Mouse (Mus musculus) right cerebral cortex, adult 2 months (tissue): Measurements from ENCODE around the gene Mab21l1.

ENCODE experiments used
- DNase-seq, 2 experiments: peaks; one replicate each; pipeline ENCODE4 v3.0.0; 2021 to 2022; ENCODE audit warnings: low spot score in 2 of 2

Gene Mab21l1

DNA sequence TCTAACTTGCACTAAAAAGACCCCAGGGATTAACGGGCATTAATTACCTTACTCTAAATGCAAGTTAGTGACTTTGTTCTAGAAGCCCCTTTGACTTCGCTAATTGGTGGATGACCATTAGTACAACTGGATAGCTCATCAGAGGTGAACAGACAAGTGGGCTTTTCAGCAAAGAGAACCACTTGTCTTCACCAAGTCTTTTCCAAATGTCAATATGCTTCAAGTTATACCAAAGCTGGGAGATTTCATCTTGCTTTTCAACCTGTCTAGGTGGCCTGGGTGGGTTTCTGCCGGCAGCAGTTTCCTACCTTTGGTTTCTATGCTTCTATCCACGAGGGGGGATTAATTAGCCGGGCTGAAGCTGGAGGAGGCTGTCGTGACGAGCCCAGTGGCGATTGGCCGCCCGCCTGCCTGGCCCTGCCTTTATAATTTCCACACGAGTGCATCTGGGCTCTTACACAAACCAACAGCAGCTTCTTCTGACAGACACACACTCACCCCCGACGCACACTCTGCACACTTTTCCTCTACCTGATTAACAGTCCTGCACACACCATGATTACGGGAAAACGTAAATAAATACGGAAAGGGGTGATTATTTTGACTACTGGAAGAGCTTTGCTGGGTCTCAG, at the start of gene Mab21l1:
Gene Mab21l1, plus strand, starts transcription at position 455 of the 632 bp plus-strand sequence.
- DNase-seq, result no peak

DNA sequence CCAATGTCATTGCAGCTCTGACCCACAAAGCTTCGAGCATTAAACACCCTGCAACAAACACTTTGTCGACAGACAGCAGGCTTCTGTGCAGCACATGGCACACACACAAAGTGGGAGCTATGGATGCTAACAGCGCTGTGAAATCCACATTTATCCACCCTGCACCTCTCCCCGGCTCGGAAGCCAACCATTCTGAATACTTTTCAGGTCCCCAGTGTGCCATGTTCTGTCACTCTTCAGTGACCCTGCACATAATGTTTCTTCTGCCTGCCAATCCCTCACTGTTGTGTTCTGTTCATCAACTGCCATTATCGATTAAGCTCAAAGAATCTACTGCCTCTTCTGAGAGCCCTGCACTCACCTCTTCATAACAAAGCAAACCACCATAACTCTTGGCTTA, 48.6 kb upstream of the Mab21l1 start:
- DNase-seq, result no peak

DNA sequence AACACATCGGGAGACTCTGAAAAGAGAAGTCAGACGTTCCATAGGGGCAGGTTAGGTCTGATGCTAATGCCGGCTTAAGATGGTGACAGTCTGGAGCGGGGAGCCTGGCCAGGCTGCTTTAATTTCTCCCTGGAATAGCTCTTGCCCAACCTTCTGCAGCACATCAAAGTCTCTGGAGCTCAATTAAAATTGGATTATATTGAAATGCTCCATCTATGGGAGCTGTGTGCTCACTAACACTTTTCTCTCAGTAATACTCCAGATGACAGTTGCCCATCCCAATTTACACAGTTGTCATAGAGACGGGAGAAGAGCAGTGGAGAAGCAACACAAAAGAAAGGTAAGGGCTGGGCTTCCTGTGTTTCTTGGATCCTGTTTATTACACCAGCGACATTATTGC, 40.9 kb upstream of the Mab21l1 start:
- DNase-seq, result no peak

DNA sequence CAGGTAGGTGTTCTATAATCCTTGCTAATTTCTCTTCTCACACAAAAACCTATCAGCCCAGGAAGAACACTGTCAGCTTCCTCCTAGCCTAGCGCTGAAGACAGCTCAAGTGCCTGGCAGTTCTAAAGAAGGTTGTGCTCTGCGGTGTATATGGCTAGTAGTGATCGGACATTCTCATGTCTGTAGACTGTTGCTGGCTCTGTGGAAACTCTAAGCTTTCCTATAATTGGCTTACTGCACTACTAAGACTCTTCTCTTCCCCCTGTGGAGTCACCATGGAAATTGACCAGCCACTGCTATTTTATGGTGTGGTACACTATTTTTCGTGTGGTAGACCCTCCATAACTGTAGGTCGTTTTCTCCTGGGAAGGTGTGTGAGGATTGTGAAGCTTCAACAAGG, 40.1 kb upstream of the Mab21l1 start:
- no peak for DNase-seq

DNA sequence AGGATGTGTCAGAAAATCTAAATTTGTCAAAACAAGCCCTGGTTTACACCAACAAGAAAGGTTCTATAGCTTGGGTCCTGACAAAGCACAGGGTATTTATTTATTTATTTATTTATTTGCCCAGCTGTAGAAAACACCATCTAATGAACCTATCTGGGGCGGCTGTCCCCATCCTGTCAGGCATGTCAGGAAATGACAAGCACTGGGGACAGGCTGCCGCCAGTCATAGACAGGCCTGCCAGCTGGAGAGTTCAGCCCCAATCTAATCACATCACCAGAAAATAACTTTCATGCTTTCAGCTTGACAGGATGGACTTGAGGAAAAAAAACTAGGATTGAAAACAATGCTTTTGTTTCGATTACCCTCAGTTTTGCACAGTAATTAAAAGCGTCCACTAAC, 39.7 kb upstream of the Mab21l1 start:
- DNase-seq, result no peak

DNA sequence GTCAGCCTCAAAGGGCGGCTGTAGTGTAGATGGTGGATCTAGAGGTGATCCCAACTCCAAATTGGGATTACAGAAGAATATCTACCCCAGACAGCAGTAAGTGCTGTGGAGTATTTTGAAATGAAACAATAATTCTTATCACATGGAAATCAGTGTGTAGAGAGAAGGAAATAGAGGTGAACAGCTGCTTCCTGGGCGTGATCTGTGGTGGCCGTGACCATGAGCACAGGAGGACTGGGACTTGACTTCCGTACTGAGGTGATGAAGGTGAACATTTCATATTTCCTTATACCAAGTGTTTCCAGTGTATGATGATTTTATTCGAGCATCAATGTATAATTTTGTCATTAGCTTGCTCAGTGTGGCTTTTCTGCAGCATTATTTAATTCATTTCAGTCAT, 38.4 kb upstream of the Mab21l1 start:
- no peak for DNase-seq

DNA sequence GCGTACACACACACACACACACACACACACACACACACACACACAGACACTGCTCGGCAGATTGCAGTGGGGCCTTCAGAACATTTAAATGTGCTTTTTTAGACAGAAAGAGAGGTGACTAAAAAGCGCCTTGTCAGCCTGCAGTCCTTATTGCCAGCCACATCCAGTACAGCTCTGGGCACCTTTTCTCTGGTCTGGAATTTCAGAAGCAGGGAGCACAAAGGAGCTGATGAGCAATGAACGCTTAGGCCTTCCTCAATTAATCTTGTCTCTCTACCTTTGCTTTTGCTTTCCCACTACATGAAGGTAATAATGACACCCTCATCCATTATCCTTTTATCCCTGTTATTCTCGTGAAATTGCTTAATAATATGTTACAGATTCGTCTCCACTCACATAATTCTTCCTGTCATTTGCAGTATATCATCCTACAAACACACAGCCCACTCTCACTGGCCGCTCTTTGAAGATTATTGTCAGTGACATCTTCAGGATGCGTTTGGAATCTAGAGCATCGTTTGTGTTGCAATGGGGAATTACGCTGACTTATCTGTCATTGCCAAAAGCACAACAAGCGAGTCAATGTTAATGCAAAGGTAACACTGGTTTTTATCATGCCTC, 31.8 kb upstream of the Mab21l1 start:
- no peak for DNase-seq

DNA sequence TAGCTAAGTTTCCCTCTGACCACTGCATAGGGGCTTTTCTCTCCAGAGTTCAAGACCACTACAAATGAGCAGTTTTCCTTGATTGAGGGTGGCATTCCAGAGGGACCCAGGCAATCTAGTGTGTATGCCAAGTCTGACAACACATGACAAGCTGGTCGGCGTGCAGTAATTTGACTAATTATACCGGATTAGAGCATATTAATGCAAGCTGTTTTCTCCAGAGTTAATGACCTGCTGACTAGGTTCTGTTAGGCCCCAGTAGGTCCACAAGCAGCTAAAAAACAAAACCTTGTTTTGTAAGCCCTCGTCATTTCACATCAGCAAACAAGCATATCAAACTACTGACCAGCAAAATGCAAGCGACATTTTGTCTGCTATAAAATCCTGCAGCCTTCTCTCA, 30.9 kb upstream of the Mab21l1 start:
- DNase-seq, result no peak

DNA sequence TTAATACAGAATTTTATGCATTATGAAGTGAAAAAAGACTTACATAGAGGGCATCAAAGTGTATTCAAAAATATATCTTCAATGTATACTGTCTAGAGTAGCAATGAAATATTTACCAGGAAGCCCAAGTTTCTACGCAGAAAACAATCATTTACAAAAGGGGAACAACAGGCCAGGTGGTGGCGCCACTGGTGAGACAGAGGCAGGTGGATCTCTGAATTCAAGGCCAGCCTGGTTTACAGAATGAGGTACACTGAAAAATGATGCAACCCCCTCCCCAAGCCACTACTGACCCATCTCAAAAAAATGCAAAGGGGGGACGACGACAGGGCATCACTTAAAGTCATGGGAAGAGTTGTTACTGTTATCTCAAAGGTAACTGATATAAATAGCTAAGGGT, 29.8 kb upstream of the Mab21l1 start:
- DNase-seq, result no peak

DNA sequence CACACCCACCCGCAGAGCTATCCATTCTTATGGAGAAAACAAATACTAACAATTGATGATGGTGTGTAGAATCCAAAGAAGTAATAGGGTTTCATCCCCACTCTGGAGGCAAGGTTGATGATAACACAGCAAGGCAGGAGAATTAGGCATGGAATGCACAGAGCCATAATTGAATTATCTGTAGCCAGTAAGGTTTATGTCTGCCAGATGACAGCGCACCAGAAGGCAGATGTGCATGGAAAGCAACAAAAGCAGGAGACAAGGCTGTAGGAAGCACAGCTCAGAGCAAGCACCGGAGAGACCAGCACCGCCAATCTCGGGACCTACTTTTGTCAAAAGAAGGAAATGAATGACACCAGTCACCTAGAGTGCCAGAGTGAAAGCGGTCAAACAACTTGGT, 28.4 kb upstream of the Mab21l1 start:
- DNase-seq, result no peak

DNA sequence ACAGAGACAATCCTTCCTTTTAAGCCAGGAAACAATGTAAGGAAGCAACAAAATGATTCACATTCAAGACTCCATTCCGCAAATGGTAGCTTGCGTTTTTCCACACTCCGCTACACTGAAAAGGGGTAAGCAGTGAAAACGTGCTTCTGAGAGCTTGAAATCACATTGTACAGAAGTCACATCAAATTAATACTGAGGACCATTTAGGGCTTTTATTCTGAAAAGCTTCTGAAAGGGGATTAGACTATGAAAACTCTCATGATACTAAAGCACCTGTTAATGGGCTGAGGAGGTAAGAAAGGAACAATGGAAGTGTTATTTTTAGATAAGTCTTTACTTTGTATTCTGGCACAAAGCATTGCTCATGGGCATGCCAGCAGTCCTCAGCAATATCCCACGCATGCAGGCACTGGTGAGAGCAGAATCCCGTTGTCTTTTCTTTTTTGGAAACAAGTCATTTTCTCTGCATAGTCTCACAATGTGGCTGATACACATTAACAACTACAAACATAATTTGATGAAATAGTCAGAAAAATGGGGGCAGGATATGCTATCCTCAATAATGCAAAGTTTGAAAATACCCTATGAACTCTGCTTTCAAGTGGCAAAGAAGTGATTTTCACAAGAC, 27.2 kb upstream of the Mab21l1 start:
- DNase-seq, result no peak

DNA sequence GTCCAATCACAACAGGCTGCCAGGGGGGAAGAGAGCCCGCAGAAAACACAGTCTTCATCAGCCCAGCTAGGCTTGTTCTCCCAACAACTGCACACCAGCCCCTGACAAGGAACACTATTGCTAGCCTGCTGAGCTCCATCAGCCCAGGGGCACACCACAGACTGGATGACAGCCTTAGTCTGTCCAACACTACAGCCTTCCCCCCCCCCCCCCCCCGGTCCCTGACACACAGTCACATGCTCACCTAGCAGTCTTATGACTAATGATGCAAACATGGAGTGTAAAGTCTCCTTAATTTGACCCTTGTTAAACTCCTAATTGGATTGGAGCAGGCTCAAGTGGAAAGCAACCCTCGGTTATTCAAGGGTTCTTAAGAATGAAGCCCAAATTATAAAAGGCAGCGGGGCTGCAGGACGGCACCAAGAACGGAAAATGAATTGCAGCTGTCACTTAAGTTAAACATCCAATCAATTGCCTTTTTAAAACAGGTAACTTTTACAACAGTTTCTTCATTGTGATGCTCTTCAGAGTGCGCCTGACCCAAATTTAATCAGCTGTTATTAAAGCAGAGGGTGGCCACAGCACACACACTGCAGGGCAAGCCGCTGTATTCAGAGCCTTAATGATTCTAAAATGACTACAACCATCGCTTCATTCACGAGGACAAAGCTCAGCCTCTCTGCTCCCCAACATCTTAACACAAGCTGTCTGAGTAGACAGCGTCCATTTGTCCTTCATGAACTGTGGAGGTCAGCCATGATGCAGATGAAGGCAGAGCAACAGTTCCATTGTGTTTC, 26.3 kb upstream of the Mab21l1 start:
- DNase-seq, result no peak

DNA sequence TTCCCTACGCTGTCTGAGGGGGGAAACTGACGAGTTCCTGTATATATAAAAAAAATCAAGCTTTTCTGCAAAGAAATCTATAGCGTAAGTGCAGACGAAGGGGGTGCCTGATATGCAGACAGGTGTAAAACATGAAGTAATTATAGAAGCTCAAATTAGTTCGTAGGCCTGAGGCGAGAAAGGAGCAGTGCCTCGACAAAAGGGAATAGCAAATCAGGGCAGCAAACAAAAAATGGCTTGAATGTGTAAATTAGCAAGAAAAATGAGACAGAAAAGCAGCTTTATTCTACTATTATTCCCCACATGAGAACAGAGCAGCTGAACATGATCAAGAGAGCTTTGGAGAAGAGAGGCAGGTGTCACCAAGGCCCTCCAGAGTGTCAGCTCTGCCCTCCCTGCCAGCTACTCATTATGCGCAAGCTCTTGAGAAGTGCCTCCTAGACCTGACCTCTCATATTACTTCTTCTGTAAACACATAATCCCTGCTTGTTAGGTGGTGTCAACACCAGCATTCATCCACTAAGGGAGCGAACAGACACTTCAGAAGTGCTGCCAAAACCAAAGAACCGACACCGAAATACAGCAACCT, 25.6 kb upstream of the Mab21l1 start:
- no peak for DNase-seq

DNA sequence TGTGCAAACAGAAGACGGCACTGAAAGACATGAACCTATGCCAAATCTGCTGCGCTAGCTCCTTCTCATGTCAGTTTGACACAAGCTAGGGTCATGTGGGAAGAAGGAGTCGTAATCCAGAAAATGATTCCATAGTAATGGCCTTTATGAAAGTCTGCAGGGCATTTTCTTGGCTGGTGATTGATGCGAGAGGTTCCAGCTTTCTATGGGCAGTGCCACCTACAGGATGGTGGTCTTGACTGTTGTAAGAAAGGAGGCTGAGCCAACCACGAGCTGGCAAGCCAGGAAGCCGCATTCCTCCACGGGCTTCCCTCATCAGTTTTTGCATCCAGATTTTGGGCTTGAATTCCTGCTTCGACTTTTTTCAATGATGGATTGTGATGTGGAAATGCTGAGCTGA, 24.0 kb upstream of the Mab21l1 start:
- DNase-seq, result no peak

DNA sequence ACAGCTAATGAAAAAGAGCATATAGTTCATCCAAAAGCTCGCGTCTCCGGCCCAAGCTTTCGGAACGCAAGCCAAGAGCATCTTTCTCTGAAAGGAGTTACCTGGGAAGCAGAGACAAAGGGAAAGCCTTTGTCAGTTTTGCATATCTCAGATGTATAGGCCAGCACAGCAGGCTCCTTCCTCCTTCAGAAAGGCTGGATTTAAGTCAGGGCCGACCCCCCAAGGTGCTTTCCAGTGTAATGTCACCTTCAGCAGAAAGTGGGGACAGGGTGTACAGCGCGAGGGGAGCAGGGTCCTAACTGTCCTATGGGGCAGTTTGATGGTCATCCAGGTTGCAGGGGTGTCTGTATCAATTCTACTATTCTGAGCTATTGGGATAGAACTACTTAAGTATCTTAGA, 18.7 kb upstream of the Mab21l1 start:
- no peak for DNase-seq

DNA sequence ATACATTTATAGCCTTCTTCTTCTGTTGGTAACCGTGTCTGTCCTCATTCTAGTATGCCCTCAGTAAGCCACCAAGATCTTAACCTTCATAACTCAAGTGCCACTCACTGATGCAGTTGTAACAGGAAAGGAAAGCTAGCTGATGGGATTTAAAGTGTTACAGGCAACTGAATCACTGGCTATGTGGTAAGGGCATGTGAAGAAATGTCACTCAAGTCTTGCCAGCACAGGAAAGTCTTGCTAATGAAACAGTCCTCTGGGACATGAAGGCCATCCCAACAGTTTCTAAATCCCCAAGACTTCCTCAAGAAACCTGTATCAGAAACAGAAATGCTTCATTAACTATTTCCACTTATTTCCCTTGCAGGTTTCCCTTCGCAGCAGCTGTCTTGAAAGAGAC, 13.7 kb upstream of the Mab21l1 start:
- no peak for DNase-seq

DNA sequence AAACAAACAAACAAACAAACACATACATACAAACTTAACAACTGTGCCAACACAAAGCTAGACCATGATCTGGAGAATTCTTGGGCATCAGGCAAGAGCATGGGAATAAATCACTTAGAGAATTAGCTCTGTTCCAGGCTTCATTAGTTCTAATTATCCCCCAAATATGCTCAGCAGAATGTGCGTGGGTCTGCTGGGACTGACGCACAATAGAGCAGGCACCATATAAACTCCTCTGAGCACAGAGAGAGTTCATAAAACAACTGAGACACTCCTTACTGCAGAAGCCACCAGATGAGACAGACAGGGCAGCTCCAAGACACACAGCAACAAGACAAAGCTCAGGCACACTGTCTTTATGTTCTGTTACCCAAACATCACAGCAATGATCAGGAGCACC, 13.0 kb upstream of the Mab21l1 start:
- no peak for DNase-seq

DNA sequence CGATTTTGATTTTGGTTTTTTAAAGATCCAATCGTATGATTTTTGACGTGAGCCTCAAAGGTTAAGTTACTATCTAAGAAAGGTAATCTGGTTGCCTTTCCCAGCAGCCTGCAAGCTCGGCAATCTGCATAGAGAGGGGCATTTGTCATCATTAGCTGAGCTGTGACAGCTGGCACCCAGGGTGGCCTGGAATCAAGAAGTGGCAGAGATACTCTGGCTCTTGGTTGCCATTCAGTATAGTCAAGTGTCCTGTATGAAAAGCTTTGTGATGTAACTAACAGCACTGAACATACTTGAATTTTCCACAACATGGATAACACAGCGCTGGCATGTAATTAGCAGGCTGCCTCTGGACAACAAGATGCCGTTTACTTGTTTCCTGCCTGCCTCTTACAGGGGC, 8.1 kb upstream of the Mab21l1 start:
- DNase-seq, result no peak

DNA sequence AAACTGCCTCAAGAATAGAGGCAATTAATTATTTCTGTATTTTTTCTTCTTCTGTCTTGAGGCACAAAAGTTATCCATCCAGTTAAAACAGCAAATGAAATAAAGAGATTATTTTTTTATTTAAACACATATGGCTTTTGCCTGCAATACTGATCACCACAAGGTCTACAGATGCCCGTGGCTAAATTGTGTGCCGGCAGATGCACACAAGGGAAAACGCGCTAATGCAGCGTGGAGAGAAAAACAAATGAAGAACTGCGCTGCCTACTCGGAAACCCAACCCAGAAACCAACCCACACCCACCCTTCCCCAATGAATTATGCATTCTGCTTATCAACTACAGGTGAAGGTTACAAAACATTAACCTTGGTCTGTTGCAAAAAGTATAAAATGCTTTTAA, 7.1 kb upstream of the Mab21l1 start:
- DNase-seq, result no peak

DNA sequence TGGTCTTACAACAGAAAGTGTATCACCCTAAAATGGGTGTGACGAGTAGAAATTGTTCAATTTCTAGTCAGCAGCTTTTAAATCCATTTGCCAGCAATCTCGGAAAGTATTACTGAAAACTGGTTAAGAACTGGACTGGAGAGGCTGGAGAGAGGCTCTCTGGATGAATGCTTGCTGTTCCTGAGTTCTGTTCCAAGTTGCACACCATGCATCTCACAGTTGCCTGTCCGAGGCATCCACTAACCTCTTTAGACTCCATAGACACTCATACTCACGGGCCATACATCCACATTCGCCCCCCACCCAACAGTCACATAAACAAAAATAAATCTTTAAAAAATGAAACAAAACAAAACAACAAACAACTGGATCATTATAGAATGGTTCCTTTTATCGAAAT, 6.6 kb upstream of the Mab21l1 start:
- DNase-seq, result no peak

DNA sequence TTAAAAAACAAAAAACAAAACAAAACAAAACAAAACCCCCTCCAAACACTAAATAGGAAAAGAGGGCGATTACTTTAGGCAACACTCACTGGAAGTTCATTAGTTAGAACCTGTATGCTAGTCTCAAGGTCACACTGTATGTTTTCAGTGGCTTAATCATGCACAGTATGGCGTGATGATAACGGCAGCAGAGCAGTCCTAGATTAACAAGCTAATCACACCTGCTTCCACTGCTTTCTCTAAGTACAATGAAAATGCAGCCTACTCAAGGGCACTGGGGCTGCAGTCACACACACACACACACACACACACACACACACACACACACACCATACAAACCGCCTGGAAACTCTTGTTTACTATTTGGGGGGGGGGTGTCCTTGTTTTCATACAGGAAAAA, 4.8 kb upstream of the Mab21l1 start:
- DNase-seq, result no peak
